Mouse (Mus musculus): ENCODE data around the gene Coq5.

DNA sequence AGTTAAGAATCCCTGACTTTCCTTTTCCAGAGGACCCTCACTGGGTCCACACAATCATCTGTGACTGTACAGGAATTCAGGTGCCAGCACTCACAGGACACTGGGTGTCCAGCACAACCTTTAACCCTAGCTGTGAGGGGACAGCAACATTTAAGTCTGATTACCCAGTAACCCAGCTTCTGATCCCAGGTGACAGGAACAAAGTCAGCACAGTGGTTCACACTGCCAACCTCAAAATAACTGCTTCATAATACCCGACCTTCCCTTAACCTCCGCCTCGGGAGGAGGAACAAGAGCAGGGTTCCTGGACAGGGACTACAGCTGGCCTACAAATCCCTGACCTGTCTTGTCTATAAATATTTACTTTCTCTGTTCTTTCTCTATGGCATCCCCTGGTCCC, 11.2 kb upstream of the Coq5 start:
- TF ChIP-seq POLR2A (IDR thresholded peaks at IDR 0.05; ENCODE audit: low read depth, low read length) (no peak), CTCF (IDR thresholded peaks at IDR 0.05; ENCODE audit: extremely low read depth, insufficient read depth, insufficient read length, insufficient replicate concordance) (no peak)
